Mouse (Mus musculus) MEL (cell line): ENCODE measurements around the gene Kalrn. TPM values are rescaled to one million over a fixed set of nuclear protein-coding genes. Genes with fewer than 3 reads are reported as not detected.

Source experiments
- DNase-seq: peaks from one replicate; pipeline ENCODE4 v3.0.0; 2011; ENCODE audit warnings: low read depth, low spot score
- H3K27ac ChIP-seq: 2 replicates; pipeline ENCODE4 v1.5.1; 2012; ENCODE audit warnings: low read depth, mild to moderate bottlenecking, control low read depth, low read length, moderate library complexity; ENCODE audit not compliant: control insufficient read depth
- H3K27me3 ChIP-seq, 2 experiments: fragments of 150-350 bp in 1 of 2; sonication (generic) in 1 of 2; 2 replicates each; pipeline ENCODE4 v1.6.1; 2012; ENCODE audit warnings: low read length in 2 of 2, mild to moderate bottlenecking in 2 of 2, improper control_type of control experiment in 1 of 2, moderate library complexity in 1 of 2; ENCODE audit not compliant: insufficient read depth in 2 of 2, control insufficient read depth in 1 of 2
- H3K36me3 ChIP-seq, 2 experiments: 2 replicates each; pipeline ENCODE4 v1.6.1; 2012 to 2014; ENCODE audit warnings: low read length in 2 of 2, improper control_type of control experiment in 1 of 2, inconsistent platforms in 1 of 2, mild to moderate bottlenecking in 1 of 2; ENCODE audit not compliant: insufficient read depth in 2 of 2, control insufficient read depth in 1 of 2
- H3K4me1 ChIP-seq, 2 experiments: fragments of 150-350 bp in 1 of 2; sonication (generic) in 1 of 2; 2 replicates each; pipeline ENCODE4 v1.6.1; 2012; ENCODE audit warnings: low read length in 2 of 2, improper control_type of control experiment in 1 of 2, mild to moderate bottlenecking in 1 of 2; ENCODE audit not compliant: insufficient read depth in 2 of 2, control insufficient read depth in 1 of 2
- H3K4me3 ChIP-seq, 2 experiments: fragments of 150-350 bp in 1 of 2; sonication (generic) in 1 of 2; 2 replicates each; pipeline ENCODE4 v1.5.1; 2012; ENCODE audit warnings: low read depth in 2 of 2, low read length in 2 of 2, mild to moderate bottlenecking in 2 of 2, moderate library complexity in 2 of 2, control low read depth in 1 of 2, improper control_type of control experiment in 1 of 2; ENCODE audit not compliant: control insufficient read depth in 1 of 2, insufficient read depth in 1 of 2
- H3K79me2 ChIP-seq: 2 replicates; pipeline ENCODE4 v1.6.1; 2012; ENCODE audit warnings: mild to moderate bottlenecking, low read length, moderate library complexity; ENCODE audit not compliant: control insufficient read depth, poor library complexity, insufficient read depth
- H3K9ac ChIP-seq: 2 replicates; pipeline ENCODE4 v1.6.1; 2012; ENCODE audit warnings: low read depth, mild to moderate bottlenecking, control low read depth, low read length, moderate library complexity; ENCODE audit not compliant: control insufficient read depth, poor library complexity, severe bottlenecking
- H3K9me3 ChIP-seq: fragments of 150-350 bp; sonication (generic); replicated peaks from 2 replicates; pipeline ENCODE4 v1.6.1; 2012; ENCODE audit warnings: mild to moderate bottlenecking, low read length, improper control_type of control experiment, moderate library complexity; ENCODE audit not compliant: insufficient read depth
- BHLHE40 ChIP-seq: IDR thresholded peaks from 2 replicates; pipeline ENCODE4 v1.6.1; 2012; ENCODE audit warnings: low read depth, mild to moderate bottlenecking, inconsistent platforms, low read length, improper control_type of control experiment, borderline replicate concordance
- CHD1 ChIP-seq: IDR thresholded peaks from 2 replicates; pipeline ENCODE4 v1.6.1; 2012; ENCODE audit warnings: low read depth, mild to moderate bottlenecking, inconsistent platforms, low read length, improper control_type of control experiment
- CHD2 ChIP-seq: IDR thresholded peaks from 2 replicates; pipeline ENCODE4 v1.6.1; 2011; ENCODE audit warnings: low read length, improper control_type of control experiment
- E2F4 ChIP-seq: IDR thresholded peaks from 2 replicates; pipeline ENCODE4 v1.6.1; 2011; ENCODE audit warnings: low read depth, low read length, improper control_type of control experiment, borderline replicate concordance
- ELF1 ChIP-seq: IDR thresholded peaks from 2 replicates; pipeline ENCODE4 v1.6.1; 2014; ENCODE audit warnings: low read depth, mild to moderate bottlenecking, inconsistent platforms, low read length, improper control_type of control experiment, moderate library complexity
- EP300 ChIP-seq, 2 experiments: IDR thresholded peaks; 2 replicates each; pipeline ENCODE4 v1.6.1; 2011; ENCODE audit warnings: improper control_type of control experiment in 2 of 2, low read length in 2 of 2, low read depth in 1 of 2, mild to moderate bottlenecking in 1 of 2
- ETS1 ChIP-seq: IDR thresholded peaks from 2 replicates; pipeline ENCODE4 v1.6.1; 2012; ENCODE audit warnings: low read depth, mild to moderate bottlenecking, inconsistent platforms, low read length, improper control_type of control experiment, moderate library complexity
- GABPA ChIP-seq: IDR thresholded peaks from 2 replicates; pipeline ENCODE4 v1.6.1; 2012; ENCODE audit warnings: low read depth, mild to moderate bottlenecking, inconsistent platforms, low read length, improper control_type of control experiment, moderate library complexity
- GATA1 ChIP-seq: IDR thresholded peaks from 2 replicates; pipeline ENCODE4 v1.6.1; 2011; ENCODE audit warnings: low read depth, low read length, improper control_type of control experiment
- HCFC1 ChIP-seq: IDR thresholded peaks from 2 replicates; pipeline ENCODE4 v1.6.1; 2012; ENCODE audit warnings: low read depth, mild to moderate bottlenecking, inconsistent platforms, low read length, improper control_type of control experiment, moderate library complexity
- KAT2A ChIP-seq: conservative IDR thresholded peaks from 2 replicates; pipeline ENCODE4 v1.6.1; 2012; ENCODE audit warnings: low read depth, low read length, improper control_type of control experiment, inconsistent platforms
- MAFK ChIP-seq: IDR thresholded peaks from 2 replicates; pipeline ENCODE4 v1.6.1; 2011; ENCODE audit warnings: low read depth, mild to moderate bottlenecking, low read length, improper control_type of control experiment, borderline replicate concordance
- MAX ChIP-seq: IDR thresholded peaks from 2 replicates; pipeline ENCODE4 v1.6.1; 2011; ENCODE audit warnings: low read length, improper control_type of control experiment
- MAZ ChIP-seq: IDR thresholded peaks from 2 replicates; pipeline ENCODE4 v1.6.1; 2012; ENCODE audit warnings: low read depth, mild to moderate bottlenecking, inconsistent platforms, low read length, improper control_type of control experiment
- MEF2A ChIP-seq: IDR thresholded peaks from 2 replicates; pipeline ENCODE4 v1.6.1; 2014; ENCODE audit warnings: low read depth, mild to moderate bottlenecking, inconsistent platforms, low read length, improper control_type of control experiment; ENCODE audit not compliant: poor library complexity, insufficient replicate concordance, severe bottlenecking; ENCODE audit errors: extremely low read depth
- MXI1 ChIP-seq: IDR thresholded peaks from 2 replicates; pipeline ENCODE4 v1.6.1; 2011; ENCODE audit warnings: mild to moderate bottlenecking, low read depth, low read length, improper control_type of control experiment
- MYB ChIP-seq: IDR thresholded peaks from 2 replicates; pipeline ENCODE4 v1.6.1; 2011; ENCODE audit warnings: mild to moderate bottlenecking, low read depth, low read length, improper control_type of control experiment
- NELFE ChIP-seq: IDR thresholded peaks from 2 replicates; pipeline ENCODE4 v1.6.1; 2011; ENCODE audit warnings: low read depth, low read length, improper control_type of control experiment
- NRF1 ChIP-seq: IDR thresholded peaks from 2 replicates; pipeline ENCODE4 v1.6.1; 2014; ENCODE audit warnings: low read depth, mild to moderate bottlenecking, inconsistent platforms, low read length, improper control_type of control experiment, moderate library complexity; ENCODE audit not compliant: poor library complexity, insufficient read depth, severe bottlenecking
- POLR2A ChIP-seq, 2 experiments: IDR thresholded peaks; 2 replicates each; pipeline ENCODE4 v1.6.1; 2011 to 2012; ENCODE audit warnings: low read length in 2 of 2, mild to moderate bottlenecking in 2 of 2, control low read depth in 1 of 2, improper control_type of control experiment in 1 of 2, low read depth in 1 of 2, moderate library complexity in 1 of 2; ENCODE audit not compliant: control insufficient read depth in 1 of 2, insufficient read depth in 1 of 2, poor library complexity in 1 of 2
- POLR2AphosphoS2 ChIP-seq: IDR thresholded peaks from 2 replicates; pipeline ENCODE4 v1.6.1; 2011; ENCODE audit warnings: low read length, improper control_type of control experiment
- RCOR1 ChIP-seq: IDR thresholded peaks from 2 replicates; pipeline ENCODE4 v1.6.1; 2012; ENCODE audit warnings: low read depth, mild to moderate bottlenecking, inconsistent platforms, low read length, improper control_type of control experiment
- SIN3A ChIP-seq: IDR thresholded peaks from 2 replicates; pipeline ENCODE4 v1.6.1; 2012; ENCODE audit warnings: low read length, improper control_type of control experiment, inconsistent platforms
- SMC3 ChIP-seq: IDR thresholded peaks from 2 replicates; pipeline ENCODE4 v1.6.1; 2011; ENCODE audit warnings: low read depth, low read length, improper control_type of control experiment
- TAL1 ChIP-seq: IDR thresholded peaks from 2 replicates; pipeline ENCODE4 v1.6.1; 2012; ENCODE audit warnings: mild to moderate bottlenecking, inconsistent platforms, low read length, moderate library complexity, mixed read lengths
- TBP ChIP-seq: IDR thresholded peaks from 2 replicates; pipeline ENCODE4 v1.8.0; 2011; ENCODE audit warnings: low read depth, low read length, improper control_type of control experiment
- TCF12 ChIP-seq: IDR thresholded peaks from 2 replicates; pipeline ENCODE4 v1.6.1; 2014; ENCODE audit warnings: low read depth, mild to moderate bottlenecking, inconsistent platforms, low read length, improper control_type of control experiment, moderate library complexity
- UBTF ChIP-seq: IDR thresholded peaks from 2 replicates; pipeline ENCODE4 v1.6.1; 2012; ENCODE audit warnings: low read depth, mild to moderate bottlenecking, inconsistent platforms, low read length, improper control_type of control experiment, moderate library complexity, borderline replicate concordance; ENCODE audit not compliant: insufficient read depth
- USF1 ChIP-seq: IDR thresholded peaks from 2 replicates; pipeline ENCODE4 v1.6.1; 2014; ENCODE audit warnings: low read depth, mild to moderate bottlenecking, inconsistent platforms, low read length, improper control_type of control experiment, moderate library complexity
- USF2 ChIP-seq, 2 experiments: IDR thresholded peaks; 2 replicates each; pipeline ENCODE4 v1.6.1; 2011 to 2012; ENCODE audit warnings: improper control_type of control experiment in 2 of 2, low read length in 2 of 2, borderline replicate concordance in 1 of 2, inconsistent platforms in 1 of 2, low read depth in 1 of 2, mild to moderate bottlenecking in 1 of 2; ENCODE audit not compliant: insufficient read depth in 1 of 2
- ZC3H11A ChIP-seq: IDR thresholded peaks from 2 replicates; pipeline ENCODE4 v1.6.1; 2012; ENCODE audit warnings: low read depth, mild to moderate bottlenecking, inconsistent platforms, low read length, improper control_type of control experiment
- ZKSCAN1 ChIP-seq: IDR thresholded peaks from 2 replicates; pipeline ENCODE4 v1.6.1; 2012; ENCODE audit warnings: low read depth, mild to moderate bottlenecking, inconsistent platforms, low read length, improper control_type of control experiment, moderate library complexity
- ZMIZ1 ChIP-seq: IDR thresholded peaks from 2 replicates; pipeline ENCODE4 v1.6.1; 2012; ENCODE audit warnings: low read depth, mild to moderate bottlenecking, inconsistent platforms, low read length, improper control_type of control experiment, moderate library complexity
- ZNF384 ChIP-seq: IDR thresholded peaks from 2 replicates; pipeline ENCODE4 v1.6.1; 2012; ENCODE audit warnings: low read depth, mild to moderate bottlenecking, inconsistent platforms, low read length, improper control_type of control experiment
- polyA plus RNA-seq, 2 experiments: library from polyadenylated mRNA; stranded (reverse) in 1 of 2; unstranded in 1 of 2; fragments of >175 nt in 1 of 2; fragments of >200 nt in 1 of 2; gene quantifications; 2 replicates each; pipeline versions ENCODE4 v1.2.1 to v1.2.4; 2012; ENCODE audit warnings: low replicate concordance in 2 of 2, low read depth in 1 of 2; ENCODE audit not compliant: insufficient read length in 2 of 2, insufficient read depth in 1 of 2, missing spikeins in 1 of 2
- total RNA-seq: library from RNA; depleted of rRNA; stranded (reverse); fragments of 300-350 nt; gene quantifications from 2 replicates; pipeline ENCODE4 v1.2.3, GENCODE M21; 2012

Kalrn gene
- total and polyA plus RNA-seq, 3 experiments: 10.4 to 11.8 TPM; not detected in 1

GRCm38 (mm10) chr16:34095548-34096141 lies 477.7 kb downstream of the Kalrn start:
- no peak for TF ChIP-seq MYB
- no peak; the same call in 1 of the 2 replicates for TF ChIP-seq HCFC1
- TF ChIP-seq SIN3A: peak; percentile 32; the same call in 1 of the 2 replicates
- no peak for TF ChIP-seq USF1
- TF ChIP-seq MEF2A: no peak
- TF ChIP-seq POLR2AphosphoS2: no peak
- no peak for TF ChIP-seq TAL1
- TF ChIP-seq ZNF384: no peak
- no peak for TF ChIP-seq KAT2A
- peak; percentile 45 for TF ChIP-seq NELFE
- no peak for TF ChIP-seq EP300 (IDR thresholded peaks at IDR 0.05; ENCODE audit: low read depth in 1 of 2, low read length in 2 of 2)
- TF ChIP-seq MAZ: no peak
- TF ChIP-seq SMC3: no peak
- no peak for TF ChIP-seq ELF1
- TF ChIP-seq GATA1: no peak
- TF ChIP-seq TBP: 0 out of 2 replicates have a peak, but pooled peaks have one; percentile 14
- TF ChIP-seq ETS1: 0 out of 2 replicates have a peak, but pooled peaks have one; percentile 8
- no peak for TF ChIP-seq CHD2
- TF ChIP-seq TCF12: peak; percentile 20; the same call in 1 of the 2 replicates
- no peak for TF ChIP-seq NRF1
- no peak for TF ChIP-seq ZMIZ1
- TF ChIP-seq USF2 (IDR thresholded peaks at IDR 0.05; ENCODE audit: borderline replicate concordance in 1 of 2, insufficient read depth in 1 of 2, low read depth in 1 of 2, low read length in 2 of 2): no peak
- TF ChIP-seq BHLHE40: no peak
- no peak for TF ChIP-seq ZKSCAN1
- no peak; the same call in 1 of the 2 replicates for TF ChIP-seq MXI1
- no peak for TF ChIP-seq ZC3H11A
- no peak for TF ChIP-seq CHD1
- TF ChIP-seq MAX: no peak
- TF ChIP-seq E2F4: no peak
- 0 out of 2 replicates have a peak, but pooled peaks have one; percentile 78 for TF ChIP-seq UBTF
- TF ChIP-seq RCOR1: no peak
- TF ChIP-seq POLR2A (IDR thresholded peaks at IDR 0.05; ENCODE audit: control insufficient read depth in 1 of 2, insufficient read depth in 1 of 2, low read depth in 1 of 2, low read length in 2 of 2, poor library complexity in 1 of 2): peak; percentile 37 to 66; a peak in 3 of 4 replicates
- TF ChIP-seq GABPA: no peak
- no peak for TF ChIP-seq MAFK
- H3K79me2 ChIP-seq: no peaks in the 10 kb centered on the region; the same call in 1 of the 2 replicates
- no peaks in the 10 kb centered on the region for H3K27me3 ChIP-seq
- H3K9me3 ChIP-seq: no peaks in the 10 kb centered on the region
- peak; percentile 89 for DNase-seq
- H3K4me3 ChIP-seq: peak overlapping the region; percentile 50 to 88
- peaks cover 0 to 13% of the 10 kb centered on the region in 2 experiments; a peak in 2 of 4 replicates for H3K36me3 ChIP-seq
- H3K27ac ChIP-seq: peak overlapping the region; percentile 20
- peaks cover 6 to 16% of the 10 kb centered on the region in 2 experiments for H3K4me1 ChIP-seq
- peak overlapping the region; percentile 64 for H3K9ac ChIP-seq
